Mouse (Mus musculus) thymus, postnatal 10 days (tissue): ENCODE data around the gene Chn1.
A peak's percentile ranks its signal among the peaks of the same experiment; 100 is the strongest.

Experiments used
- DNase-seq, 2 experiments: peaks; one replicate each; pipeline ENCODE4 v3.0.0; 2021; ENCODE audit warnings: low spot score in 2 of 2

The Chn1 gene

DNA sequence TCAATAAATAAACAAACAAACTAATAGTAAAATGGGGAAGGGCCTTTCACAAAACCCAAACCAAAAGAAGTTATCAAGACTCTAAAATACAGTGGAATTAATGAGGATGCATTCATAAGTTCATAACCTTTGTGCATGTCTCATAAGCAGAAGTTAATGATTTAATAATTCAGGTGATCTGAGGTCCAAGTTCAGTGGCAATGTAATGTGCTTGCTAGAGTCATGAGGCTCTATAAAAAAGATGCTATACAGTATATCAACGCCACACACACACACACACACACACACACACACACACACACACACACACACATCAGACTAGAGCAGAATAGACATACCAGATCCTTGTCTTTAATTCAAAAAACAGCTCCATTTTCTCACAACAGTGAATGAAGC lies 28.8 kb downstream of the Chn1 start:
- no peak for DNase-seq

- DNase-seq: no peak
These were observed 29.3 kb downstream of the Chn1 start for GRCm38 (mm10) chr2:73745647-73746374.

- DNase-seq: no peak
These were observed 33.9 kb downstream of the Chn1 start for GRCm38 (mm10) chr2:73741286-73741685.

- DNase-seq: no peak
These were observed 47.3 kb downstream of the Chn1 start for GRCm38 (mm10) chr2:73727868-73728267.

DNA sequence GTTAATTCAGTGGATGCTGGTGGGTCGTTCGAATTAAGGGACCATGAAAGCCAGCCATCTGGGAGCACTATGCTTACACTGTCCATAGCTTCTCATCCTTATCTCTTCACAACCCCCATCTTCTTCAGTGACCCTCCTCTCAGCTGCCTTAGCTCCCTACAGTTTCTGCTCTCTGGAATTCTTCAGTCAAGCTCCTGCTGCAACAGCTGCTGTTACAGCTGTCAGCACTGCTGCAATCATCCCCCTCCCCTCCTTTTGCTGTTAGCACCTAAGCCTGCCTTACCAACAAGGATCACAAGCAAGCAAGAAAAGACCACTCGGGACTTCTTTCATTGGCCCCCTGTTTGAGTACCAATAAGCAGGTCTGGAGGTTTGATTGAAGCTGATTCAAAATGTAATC lies 50.2 kb downstream of the Chn1 start:
- no peak for DNase-seq

- no peak for DNase-seq
These were observed 53.3 kb downstream of the Chn1 start for GRCm38 (mm10) chr2:73721821-73722220.

DNA sequence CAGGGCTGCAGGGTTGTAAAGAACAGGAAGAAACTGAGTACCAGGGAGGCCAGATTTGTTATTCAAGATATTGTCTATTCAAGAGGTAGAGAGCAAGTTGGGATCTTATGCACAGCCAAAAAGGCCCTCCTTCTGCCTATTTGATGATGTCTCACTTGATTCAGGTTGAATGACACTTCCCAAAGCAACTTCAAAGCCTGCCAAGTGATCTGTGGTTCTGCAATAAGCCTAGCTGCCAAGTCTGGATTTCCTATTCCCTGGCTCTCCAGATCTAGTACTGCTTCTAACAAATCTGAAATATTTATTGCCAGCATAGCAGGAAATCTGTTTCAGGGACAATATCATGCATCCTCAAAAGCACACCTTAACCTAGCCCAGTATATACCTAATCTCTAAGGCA lies 62.7 kb downstream of the Chn1 start:
- no peak for DNase-seq

GRCm38 (mm10) chr2:73693045-73693444 lies 82.1 kb downstream of the Chn1 start:
- DNase-seq: no peak

DNA sequence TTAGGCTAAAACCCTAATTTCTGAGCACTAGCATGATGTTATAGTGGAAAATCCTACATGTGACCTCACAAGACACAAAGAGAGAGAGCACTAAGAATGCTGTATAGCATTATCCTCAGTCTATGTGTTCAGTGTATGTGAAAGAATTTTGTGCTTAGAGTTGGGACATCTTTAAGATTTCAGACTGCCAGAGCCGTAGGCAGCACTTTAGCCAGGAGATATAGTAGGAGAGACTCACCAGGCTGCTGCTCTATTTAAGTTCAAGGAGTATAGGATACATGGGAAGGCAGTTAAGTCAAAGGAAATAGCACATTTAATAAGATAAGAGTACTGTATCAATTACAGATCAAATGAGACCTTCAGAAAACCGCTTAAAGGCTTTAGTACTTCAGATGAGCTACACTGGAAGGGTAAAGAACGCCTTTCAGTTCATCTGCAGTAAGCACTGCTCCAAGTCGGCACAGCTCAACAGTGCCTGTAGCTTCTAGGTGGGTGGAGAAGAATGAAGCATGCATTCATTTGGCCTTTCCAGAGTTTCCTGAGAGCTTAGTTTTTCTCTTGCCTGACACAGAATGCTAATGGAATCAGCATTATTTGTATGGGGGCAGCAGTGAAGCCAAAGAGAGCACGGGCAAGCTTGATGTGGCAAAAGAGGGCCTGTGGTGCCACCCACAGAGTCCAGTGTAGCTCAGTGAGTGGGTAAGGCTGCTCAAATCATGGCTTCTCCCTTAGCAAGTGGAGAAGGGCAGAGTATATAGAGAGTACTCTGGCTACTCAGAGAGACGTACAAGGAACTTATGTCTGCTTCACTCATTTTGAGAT lies 84.2 kb downstream of the Chn1 start:
- no peak for DNase-seq

DNA sequence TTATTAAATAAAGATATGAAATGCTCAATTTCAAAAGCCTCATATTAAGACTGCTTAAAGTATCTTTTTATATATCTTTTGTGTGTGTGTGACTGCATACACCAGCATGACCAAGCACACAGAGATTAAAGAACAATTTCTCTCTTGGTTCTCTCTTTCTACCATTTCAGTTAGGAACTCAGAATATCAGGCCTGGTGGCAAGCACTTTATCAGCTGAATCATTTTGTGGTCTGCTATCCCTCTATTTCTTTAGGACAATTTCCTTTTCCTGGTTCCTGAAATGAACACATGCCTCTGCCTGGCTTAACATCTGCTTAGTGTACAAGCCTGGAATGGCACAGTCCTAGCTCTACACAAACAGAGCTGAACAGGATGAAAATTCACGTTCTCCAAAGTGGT lies 92.6 kb downstream of the Chn1 start:
- no peak for DNase-seq

GRCm38 (mm10) chr2:73680425-73681027 lies 94.6 kb downstream of the Chn1 start:
- DNase-seq: no peak

DNA sequence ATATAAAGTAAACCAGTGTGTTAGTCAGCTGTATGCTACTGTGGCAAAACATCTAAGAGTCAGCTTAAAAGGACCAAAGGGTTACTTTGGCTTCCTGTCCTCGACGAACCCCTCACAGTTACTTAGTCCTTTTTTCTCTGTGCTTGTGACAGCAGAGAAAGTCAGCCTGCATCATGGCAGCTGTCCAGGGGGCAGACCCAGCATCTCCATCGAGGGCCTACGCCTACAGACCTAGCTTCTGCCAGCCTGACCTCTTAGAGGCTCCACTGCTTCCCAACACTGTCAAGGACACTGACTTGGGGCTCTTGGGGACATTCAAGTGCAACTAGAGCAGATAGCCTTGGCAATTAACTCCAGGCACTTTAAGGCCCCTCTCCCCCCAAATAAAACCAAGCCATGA lies 106.5 kb downstream of the Chn1 start:
- DNase-seq: no peak

GRCm38 (mm10) chr2:73660566-73661134 lies 114.5 kb downstream of the Chn1 start:
- DNase-seq: no peak

DNA sequence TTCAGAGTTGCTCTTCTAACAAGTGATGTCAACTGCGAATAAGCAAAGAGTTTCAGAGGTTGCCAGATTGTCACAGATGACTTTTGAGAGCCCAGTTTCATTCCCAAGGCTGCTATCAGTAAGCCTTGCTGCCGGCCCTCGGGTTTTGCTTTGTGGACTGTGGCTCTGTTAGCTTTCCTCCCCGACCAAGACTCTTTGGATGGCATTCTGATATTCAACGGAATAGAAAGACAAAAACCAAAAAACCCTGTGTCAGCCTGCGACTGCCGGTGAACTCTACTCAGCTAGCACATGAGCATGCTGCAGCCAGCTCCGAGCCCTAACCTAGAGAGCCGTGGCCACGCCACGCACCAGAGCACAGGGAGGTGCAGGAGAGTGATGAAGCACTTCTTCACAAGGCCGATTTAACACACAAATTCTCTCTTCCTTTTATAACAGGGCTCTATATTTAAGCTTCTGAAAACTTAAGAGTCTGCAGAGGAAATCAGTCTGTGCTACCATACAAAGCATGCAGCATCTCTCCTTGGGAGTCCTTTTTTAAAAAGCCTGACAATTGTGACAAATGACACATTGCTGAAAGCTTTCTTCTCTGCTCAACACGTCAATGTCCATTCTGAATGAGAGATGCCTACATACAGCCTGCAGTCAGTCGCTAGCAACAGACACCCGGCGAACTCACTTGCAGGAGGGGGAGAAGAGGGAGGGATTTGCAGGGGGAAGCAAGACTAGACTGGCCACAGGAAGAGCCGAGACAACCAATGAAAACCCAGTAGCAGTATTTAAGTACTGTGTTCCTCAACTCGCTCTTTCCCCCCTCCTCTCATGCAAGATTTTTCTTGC lies 115.2 kb downstream of the Chn1 start:
- peak in 1 of 2 experiments; percentile 15 for DNase-seq

DNA sequence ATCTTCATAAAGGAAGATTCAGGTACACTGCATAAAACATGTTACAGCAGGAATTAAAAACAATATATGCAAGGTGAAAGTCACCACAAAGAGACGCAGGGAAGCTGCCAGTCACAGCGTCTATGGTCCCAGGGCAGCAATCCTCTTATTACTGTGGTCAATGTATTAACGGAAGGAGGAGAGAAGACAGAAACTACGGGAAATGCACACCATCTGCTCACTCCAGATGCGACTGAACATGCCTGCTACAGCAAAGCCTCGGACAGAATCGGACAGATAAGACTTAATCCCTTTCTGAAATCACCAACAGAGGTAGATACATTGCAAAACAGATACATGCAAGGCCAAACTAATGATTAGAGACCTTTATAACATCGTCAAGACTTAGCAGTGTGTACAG lies 116.1 kb downstream of the Chn1 start:
- DNase-seq: no peak

DNA sequence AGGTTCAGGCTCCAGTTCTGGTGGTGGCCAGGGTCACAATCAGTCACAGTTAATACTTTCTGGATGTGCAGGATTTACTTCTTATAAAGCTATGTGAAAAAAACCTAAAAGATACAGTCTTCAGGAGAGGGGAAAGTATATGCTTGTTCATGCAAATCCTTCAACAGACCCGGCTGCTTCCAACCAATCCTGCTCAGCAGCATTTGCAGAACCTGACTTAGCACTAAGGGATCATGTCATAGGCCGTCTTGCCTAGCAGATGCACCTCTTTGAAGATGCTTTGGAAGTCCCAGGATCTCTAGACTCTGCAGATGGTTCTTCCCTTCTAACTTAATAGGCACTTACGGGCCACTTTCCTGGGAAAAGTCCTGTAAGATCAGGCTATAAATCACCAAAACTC lies 117.2 kb downstream of the Chn1 start:
- no peak for DNase-seq

- DNase-seq: no peak
These were observed 118.0 kb downstream of the Chn1 start for GRCm38 (mm10) chr2:73657151-73657550.

- no peak for DNase-seq
These were observed 119.5 kb downstream of the Chn1 start for GRCm38 (mm10) chr2:73655663-73656062.

DNA sequence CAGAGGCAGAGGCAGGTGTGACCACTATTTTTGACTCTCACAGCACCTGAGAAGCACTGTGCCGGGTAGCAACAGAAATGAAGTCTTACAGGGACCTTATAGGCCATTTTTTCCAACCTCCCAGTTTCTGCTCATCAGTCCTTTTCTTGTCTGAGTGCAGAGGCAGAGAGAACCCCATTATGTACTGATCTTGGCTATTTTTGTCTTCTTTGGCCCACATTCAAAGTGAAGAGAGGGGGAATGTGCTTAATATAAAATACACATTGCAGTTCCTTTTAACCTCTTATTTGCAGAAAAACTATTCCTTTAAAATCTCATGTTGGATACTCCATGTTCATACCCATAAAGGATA lies 120.3 kb downstream of the Chn1 start:
- DNase-seq: no peak

DNA sequence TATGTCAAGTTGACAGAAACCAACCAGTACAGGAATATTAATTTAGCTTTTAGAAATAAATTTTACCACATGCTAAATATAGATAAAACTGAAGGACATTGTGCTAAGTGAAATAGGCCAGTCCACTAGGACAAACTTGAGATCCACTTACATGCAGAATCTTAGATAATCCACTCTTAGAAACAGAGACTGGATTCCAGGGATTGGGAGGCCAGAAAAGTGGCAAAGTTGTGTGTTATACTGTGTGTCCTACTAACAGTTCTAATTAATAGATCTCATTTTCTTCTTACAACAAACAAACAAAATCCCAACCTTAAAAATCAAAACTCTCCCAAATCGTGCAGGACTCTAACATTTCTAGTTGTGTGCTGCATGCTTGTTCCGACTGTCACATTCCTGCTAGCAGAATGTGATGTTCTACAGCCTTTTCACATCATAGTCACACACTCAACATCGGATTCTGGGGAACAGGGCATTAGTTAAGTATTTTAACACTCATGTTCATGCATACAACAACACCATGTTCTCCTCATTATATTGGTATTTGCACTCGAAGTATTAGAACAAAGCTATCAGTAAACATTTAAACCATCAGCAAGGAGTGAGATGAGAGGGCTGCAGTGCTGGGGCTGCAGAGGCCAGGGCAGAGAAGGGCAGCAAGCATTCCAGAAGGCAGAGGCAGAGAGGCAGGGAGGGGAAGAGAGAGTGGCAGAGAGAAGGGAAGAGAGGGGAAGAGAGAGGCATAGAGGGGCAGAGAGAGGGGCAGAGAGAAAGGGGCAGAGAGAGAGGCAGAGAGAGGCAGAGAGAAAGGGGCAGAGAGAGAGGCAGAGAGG lies 120.9 kb downstream of the Chn1 start:
- no peak for DNase-seq

- DNase-seq: no peak
These were observed 137.5 kb downstream of the Chn1 start for GRCm38 (mm10) chr2:73637688-73638087.
